Mouse (Mus musculus) stomach, postnatal 0 days (tissue): ENCODE data around the gene Gfod1. TPM values are rescaled to one million over a fixed set of nuclear protein-coding genes. Genes with fewer than 3 reads are reported as not detected.

Experiments
- ATAC-seq: fragments of 200-750 bp; cut with Nextera tagmentation; 2 replicates; pipeline ENCODE4 v1.8.0; 2017; ENCODE audit not compliant: low FRiP score, low TSS enrichment
- DNase-seq: peaks from one replicate; pipeline ENCODE4 v3.0.0-alpha.2; 2016; ENCODE audit warnings: low spot score
- H3K27ac ChIP-seq: fragments of 300-500 bp; sonication (generic); replicated peaks from 2 replicates; pipeline ENCODE4 v1.5.1; 2014; ENCODE audit warnings: mild to moderate bottlenecking, control low read depth
- H3K27me3 ChIP-seq: fragments of 300-500 bp; sonication (generic); 2 replicates; pipeline ENCODE4 v1.6.1; 2014; ENCODE audit warnings: low read length; ENCODE audit not compliant: control insufficient read depth, insufficient read depth
- H3K36me3 ChIP-seq: fragments of 300-500 bp; sonication (generic); 2 replicates; pipeline ENCODE4 v1.6.1; 2014; ENCODE audit warnings: low read length, mixed read lengths; ENCODE audit not compliant: control insufficient read depth, insufficient read depth
- H3K4me1 ChIP-seq: fragments of 300-500 bp; sonication (generic); replicated peaks from 2 replicates; pipeline ENCODE4 v1.6.1; 2014; ENCODE audit warnings: antibody characterized with exemption; ENCODE audit not compliant: control insufficient read depth, insufficient read depth
- H3K4me2 ChIP-seq: fragments of 300-500 bp; sonication (generic); replicated peaks from 2 replicates; pipeline ENCODE4 v1.6.1; 2014; ENCODE audit warnings: low read depth, mild to moderate bottlenecking, control low read depth, moderate library complexity
- H3K4me3 ChIP-seq: fragments of 300-500 bp; sonication (generic); 2 replicates; pipeline ENCODE4 v1.5.1; 2014; ENCODE audit warnings: low read depth, low read length, control low read depth
- H3K9ac ChIP-seq: fragments of 300-500 bp; sonication (generic); 2 replicates; pipeline ENCODE4 v1.6.1; 2014; ENCODE audit warnings: mild to moderate bottlenecking, low read length, control low read depth, mixed read lengths
- H3K9me3 ChIP-seq: fragments of 300-500 bp; sonication (generic); 2 replicates; pipeline ENCODE4 v1.6.1; 2016; ENCODE audit warnings: low read length; ENCODE audit not compliant: control insufficient read depth
- CTCF ChIP-seq: IDR thresholded peaks from 2 replicates; pipeline ENCODE4 v1.5.1; 2016; ENCODE audit warnings: antibody characterized with exemption, low read depth, mild to moderate bottlenecking, moderate library complexity
- EP300 ChIP-seq: optimal IDR thresholded peaks from 2 replicates; pipeline ENCODE3; 2016; ENCODE audit warnings: antibody characterized with exemption
- WGBS: fragments of 180-500 bp; shearing (Covaris S2); extraction: QIAGEN DNeasy Blood & Tissue Kit; methylation state at CpG from one replicate; pipeline ENCODE4 v1.1.7; 2014; 5-methylcytosine and 5-hydroxymethylcytosine counted together
- polyA plus RNA-seq: library from polyadenylated mRNA; unstranded; fragments of >200 nt; fragmentation: Nextera tagmentation; extraction: Ambion mirVana; gene quantifications from 2 replicates; pipeline ENCODE4 v1.2.1, GENCODE M21; 2015

Gene Gfod1
- polyA plus RNA-seq, 1 experiment from 2014 or later = 0.57 TPM

DNA sequence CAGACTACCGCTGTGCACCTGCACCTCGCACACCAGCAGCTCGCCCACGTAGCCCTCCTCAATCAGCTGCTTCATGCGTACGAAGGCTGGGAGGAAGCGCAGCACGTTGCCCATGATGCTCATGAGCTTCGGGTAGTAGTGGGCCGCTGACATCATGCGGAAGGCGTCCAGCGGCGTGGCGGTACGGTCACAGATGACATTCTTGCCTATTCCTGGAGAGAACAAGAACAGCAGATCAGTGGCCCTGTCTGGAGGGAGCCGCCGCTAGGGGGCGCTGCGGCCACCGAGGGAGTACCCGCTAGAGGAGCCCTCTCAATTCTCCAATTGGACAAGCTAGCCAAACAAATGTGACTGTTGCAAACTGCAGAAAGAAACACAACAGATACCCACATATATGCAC lies 102.9 kb downstream of the Gfod1 start:
- TF ChIP-seq CTCF (peak; percentile 75), EP300 (no peak)
- Histone ChIP-seq H3K27ac (no peak overlapping the region), H3K9me3 (no peaks in the 10 kb centered on the region), H3K9ac (no peak overlapping the region), H3K36me3 (no peaks in the 10 kb centered on the region), H3K4me1 (no peaks in the 10 kb centered on the region), H3K27me3 (no peaks in the 10 kb centered on the region), H3K4me3 (no peak overlapping the region), H3K4me2 (no peak overlapping the region)
- DNase-seq (peak; percentile 57), ATAC-seq (peak; percentile 46; the same call in 1 of the 2 replicates)
- 51% methylated on average over 22 of the region's 22 CpGs for WGBS

DNA sequence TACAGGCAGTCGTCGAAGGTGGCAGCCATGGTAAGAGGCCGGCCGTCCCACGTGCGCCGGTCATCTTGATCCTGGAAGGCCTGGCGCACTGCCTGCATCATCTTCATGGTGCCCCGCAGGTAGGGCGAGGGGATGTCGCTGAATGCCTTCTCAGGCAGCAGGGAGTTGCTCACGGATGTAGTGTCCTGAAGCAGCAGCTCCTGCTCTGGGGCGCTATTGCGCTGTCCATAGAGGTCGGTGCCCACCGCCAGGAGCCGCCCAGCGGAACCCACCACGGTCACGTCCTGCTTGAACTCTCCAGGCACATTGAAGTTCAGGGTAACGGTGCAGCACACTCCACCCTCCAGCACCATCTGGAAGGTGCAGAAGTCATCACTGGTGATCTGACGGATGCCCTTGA lies 103.5 kb downstream of the Gfod1 start:
- no peak overlapping the region for H3K4me2 ChIP-seq
- H3K4me3 ChIP-seq = no peak overlapping the region
- no peaks in the 10 kb centered on the region for H3K27me3 ChIP-seq
- TF ChIP-seq CTCF (peak; percentile 25; the same call in 1 of the 2 replicates), EP300 (no peak)
- H3K36me3 ChIP-seq = no peaks in the 10 kb centered on the region
- H3K9me3 ChIP-seq = no peaks in the 10 kb centered on the region
- no peak for ATAC-seq
- 81% methylated on average over 22 of the region's 22 CpGs for WGBS
- no peak for DNase-seq
- no peaks in the 10 kb centered on the region for H3K4me1 ChIP-seq
- no peak overlapping the region for H3K9ac ChIP-seq
- no peak overlapping the region for H3K27ac ChIP-seq

GRCm38 (mm10) chr13:43199749-43200148 lies 104.2 kb downstream of the Gfod1 start:
- 72% methylated on average over 5 of the region's 5 CpGs for WGBS
- no peaks in the 10 kb centered on the region for H3K9me3 ChIP-seq
- H3K27me3 ChIP-seq = no peaks in the 10 kb centered on the region
- no peak overlapping the region for H3K4me3 ChIP-seq
- no peak for ATAC-seq
- H3K27ac ChIP-seq = no peak overlapping the region
- TF ChIP-seq EP300 = no peak
- TF ChIP-seq CTCF = peak; percentile 70
- no peak overlapping the region for H3K9ac ChIP-seq
- H3K4me1 ChIP-seq = no peaks in the 10 kb centered on the region
- no peaks in the 10 kb centered on the region for H3K36me3 ChIP-seq
- no peak for DNase-seq
- no peak overlapping the region for H3K4me2 ChIP-seq

- Histone ChIP-seq H3K4me1 (no peaks in the 10 kb centered on the region), H3K4me3 (no peak overlapping the region), H3K4me2 (no peak overlapping the region), H3K36me3 (no peaks in the 10 kb centered on the region), H3K27ac (no peak overlapping the region), H3K9me3 (no peaks in the 10 kb centered on the region), H3K27me3 (no peaks in the 10 kb centered on the region), H3K9ac (no peak overlapping the region)
- ATAC-seq (no peak), DNase-seq (no peak)
- TF ChIP-seq CTCF (no peak), EP300 (no peak)
- WGBS = 73% methylated on average over 7 of the region's 7 CpGs
Observed at GRCm38 (mm10) chr13:43199282-43199681, 104.7 kb downstream of the Gfod1 start.

GRCm38 (mm10) chr13:43197187-43197586 lies 106.8 kb downstream of the Gfod1 start:
- ATAC-seq = no peak

GRCm38 (mm10) chr13:43196000-43196399 lies 108.0 kb downstream of the Gfod1 start:
- H3K36me3 ChIP-seq = no peaks in the 10 kb centered on the region
- no peak overlapping the region for H3K4me2 ChIP-seq
- no peaks in the 10 kb centered on the region for H3K9me3 ChIP-seq
- DNase-seq = no peak
- H3K4me3 ChIP-seq = no peak overlapping the region
- H3K9ac ChIP-seq = no peak overlapping the region
- peaks cover 3% of the 10 kb centered on the region; the same call in 1 of the 2 replicates for H3K4me1 ChIP-seq
- WGBS = 22% methylated on average over 7 of the region's 7 CpGs
- no peak overlapping the region for H3K27ac ChIP-seq
- ATAC-seq = no peak
- H3K27me3 ChIP-seq = no peaks in the 10 kb centered on the region
- TF ChIP-seq EP300 (no peak), CTCF (peak; percentile 56)

More at GRCm38 (mm10) chr13:43197187-43197586, 106.8 kb downstream of the Gfod1 start:
- no peak overlapping the region for H3K4me2 ChIP-seq
- no peak for DNase-seq
- H3K4me3 ChIP-seq = no peak overlapping the region
- no peaks in the 10 kb centered on the region for H3K27me3 ChIP-seq
- no peaks in the 10 kb centered on the region; the same call in 1 of the 2 replicates for H3K4me1 ChIP-seq
- WGBS = 66% methylated on average over 6 of the region's 6 CpGs
- no peaks in the 10 kb centered on the region for H3K36me3 ChIP-seq
- no peaks in the 10 kb centered on the region for H3K9me3 ChIP-seq
- H3K27ac ChIP-seq = no peak overlapping the region
- TF ChIP-seq CTCF (peak; percentile 54), EP300 (no peak)
- H3K9ac ChIP-seq = no peak overlapping the region
